Mouse (Mus musculus) spleen, postnatal 36 days (tissue): ENCODE data around the gene Cfap52.

ENCODE experiments used
- DNase-seq, 2 experiments: peaks; one replicate each; pipeline ENCODE4 v3.0.0; 2022; ENCODE audit warnings: low spot score in 2 of 2, mixed read lengths in 1 of 2

The Cfap52 gene

GRCm38 (mm10) chr11:67965242-67965883 lies at the start of gene Cfap52:
Cfap52 (minus strand) TSS chr11:67965651.
- peak; percentile 69 to 72 for DNase-seq

DNA sequence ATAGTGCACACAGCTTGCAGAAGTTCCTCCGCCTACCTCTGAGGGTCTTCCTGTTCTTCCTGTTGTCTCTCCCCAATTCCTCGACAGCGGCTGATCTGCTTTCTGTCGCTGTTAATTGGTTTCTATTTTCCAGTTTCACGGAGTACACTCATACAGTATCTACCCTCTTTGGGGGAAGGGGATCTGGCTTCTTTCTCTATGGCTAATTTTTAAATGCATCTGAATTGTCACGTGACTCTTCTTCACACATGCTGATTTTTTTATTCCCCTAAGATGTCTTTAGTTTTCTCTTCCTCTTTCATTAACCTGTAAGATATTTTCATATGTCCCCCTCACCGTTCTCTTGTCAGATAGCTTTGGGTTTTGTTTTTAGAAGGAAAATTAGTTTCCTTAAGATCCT lies 46.8 kb upstream of the Cfap52 start:
- DNase-seq = no peak

DNA sequence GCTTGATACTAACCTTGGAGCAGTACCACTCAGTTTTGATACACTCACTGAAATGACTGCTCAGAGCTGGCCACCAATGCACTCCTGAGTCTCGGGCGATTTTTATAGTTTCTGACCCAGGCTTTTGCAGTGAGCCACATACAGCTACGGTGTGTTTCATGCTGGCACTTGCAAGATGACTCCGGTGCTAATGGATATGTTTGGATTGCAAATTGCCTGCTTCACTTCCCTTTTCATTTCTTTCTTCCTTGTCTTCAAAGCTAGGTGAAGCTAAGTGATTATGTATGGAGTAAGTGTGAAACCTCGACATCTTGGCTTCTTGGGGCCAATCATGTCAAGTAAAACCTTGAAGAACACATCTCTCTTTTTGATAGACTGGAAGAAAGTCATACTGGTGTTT lies 43.9 kb upstream of the Cfap52 start:
- no peak for DNase-seq

- DNase-seq = no peak
Measured at GRCm38 (mm10) chr11:68007645-68008044, 42.2 kb upstream of the Cfap52 start.

GRCm38 (mm10) chr11:68006216-68006789 lies 40.9 kb upstream of the Cfap52 start:
- DNase-seq = no peak

DNA sequence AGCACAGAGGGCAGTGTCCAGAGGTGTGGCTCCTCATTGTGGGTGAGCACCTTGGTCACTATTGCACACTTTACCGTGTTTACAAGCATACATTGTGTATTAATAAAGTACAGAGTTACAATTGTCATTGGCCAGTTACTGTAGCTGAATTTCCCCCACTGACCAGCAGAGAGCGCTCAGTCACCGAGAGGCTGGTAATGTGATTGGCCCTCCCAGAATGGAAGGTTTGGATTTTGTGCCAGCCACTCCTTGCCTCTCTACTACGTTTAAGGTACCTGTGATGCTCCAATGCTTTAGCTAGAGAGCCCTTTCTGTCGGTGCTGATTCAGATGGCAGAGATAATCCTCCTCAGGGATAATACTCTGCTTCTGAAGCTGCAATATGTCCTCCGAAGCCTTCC lies 38.7 kb upstream of the Cfap52 start:
- DNase-seq = no peak

DNA sequence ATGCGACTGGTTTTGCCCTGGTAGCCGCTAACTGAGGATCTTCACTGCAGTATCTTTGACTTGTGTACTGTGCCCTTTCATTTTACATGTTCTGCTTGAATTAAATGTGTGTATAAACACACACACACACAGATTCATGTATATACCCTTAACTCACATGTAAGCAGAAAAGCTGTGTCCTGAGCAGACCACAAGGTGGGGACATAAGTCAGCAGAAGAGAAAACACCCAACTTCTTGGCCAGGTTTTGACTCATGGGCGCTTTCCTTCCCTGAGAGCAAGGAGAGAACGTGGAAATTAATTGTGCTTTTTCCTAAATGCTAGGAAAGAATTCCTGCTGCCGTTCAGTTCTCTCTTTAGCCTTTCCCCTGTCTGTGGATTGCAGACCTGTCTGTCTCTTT lies 34.2 kb upstream of the Cfap52 start:
- DNase-seq = no peak

- DNase-seq = no peak
Measured at GRCm38 (mm10) chr11:67998905-67999304, 33.5 kb upstream of the Cfap52 start.

- no peak for DNase-seq
Measured at GRCm38 (mm10) chr11:67995965-67996364, 30.5 kb upstream of the Cfap52 start.

GRCm38 (mm10) chr11:67991240-67991639 lies 25.8 kb upstream of the Cfap52 start:
- no peak for DNase-seq

GRCm38 (mm10) chr11:67983564-67983963 lies 18.1 kb upstream of the Cfap52 start:
- no peak for DNase-seq

- no peak for DNase-seq
Measured at GRCm38 (mm10) chr11:67975252-67975651, 9.8 kb upstream of the Cfap52 start.

- no peak for DNase-seq
Measured at GRCm38 (mm10) chr11:67973225-67973624, 7.8 kb upstream of the Cfap52 start.

DNA sequence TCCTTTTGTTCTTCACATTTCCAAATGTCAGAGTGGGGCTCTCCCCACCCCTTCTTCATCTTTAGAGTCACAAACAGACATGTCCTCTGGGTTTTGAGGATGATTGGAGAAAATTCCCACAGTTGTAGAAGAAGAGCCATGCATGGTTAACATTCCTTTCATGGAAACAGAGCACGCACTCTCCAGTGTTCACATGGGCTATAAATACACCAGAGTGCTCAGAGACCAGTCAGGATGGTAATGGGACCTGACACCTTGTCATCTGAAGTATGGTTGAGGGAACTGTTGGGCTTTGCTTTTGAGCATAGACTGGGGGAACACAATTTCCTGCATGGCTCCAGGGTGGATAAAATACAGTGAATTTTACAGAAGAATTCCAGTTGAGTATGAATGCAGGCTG lies 7.2 kb upstream of the Cfap52 start:
- DNase-seq = no peak

DNA sequence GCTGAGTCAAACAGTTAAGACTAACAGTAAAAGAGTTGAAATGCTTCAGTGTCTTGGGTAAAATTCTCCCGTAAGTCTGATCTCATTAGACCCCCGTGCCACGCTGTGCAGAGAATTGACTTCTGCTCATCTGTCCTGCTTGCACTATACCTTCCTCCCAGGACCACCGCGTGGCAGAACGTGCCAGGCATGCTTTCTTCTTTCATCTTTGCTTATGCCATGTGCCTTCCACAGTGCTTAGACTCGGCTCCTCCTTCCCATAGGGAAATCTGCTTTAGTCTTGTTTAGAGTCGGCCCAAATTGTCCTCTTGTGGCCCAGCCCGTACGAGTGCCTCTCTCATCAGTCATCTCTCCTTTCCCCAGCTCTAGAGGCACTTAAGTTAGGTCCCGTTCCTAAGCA lies 2.4 kb upstream of the Cfap52 start:
- DNase-seq = no peak

DNA sequence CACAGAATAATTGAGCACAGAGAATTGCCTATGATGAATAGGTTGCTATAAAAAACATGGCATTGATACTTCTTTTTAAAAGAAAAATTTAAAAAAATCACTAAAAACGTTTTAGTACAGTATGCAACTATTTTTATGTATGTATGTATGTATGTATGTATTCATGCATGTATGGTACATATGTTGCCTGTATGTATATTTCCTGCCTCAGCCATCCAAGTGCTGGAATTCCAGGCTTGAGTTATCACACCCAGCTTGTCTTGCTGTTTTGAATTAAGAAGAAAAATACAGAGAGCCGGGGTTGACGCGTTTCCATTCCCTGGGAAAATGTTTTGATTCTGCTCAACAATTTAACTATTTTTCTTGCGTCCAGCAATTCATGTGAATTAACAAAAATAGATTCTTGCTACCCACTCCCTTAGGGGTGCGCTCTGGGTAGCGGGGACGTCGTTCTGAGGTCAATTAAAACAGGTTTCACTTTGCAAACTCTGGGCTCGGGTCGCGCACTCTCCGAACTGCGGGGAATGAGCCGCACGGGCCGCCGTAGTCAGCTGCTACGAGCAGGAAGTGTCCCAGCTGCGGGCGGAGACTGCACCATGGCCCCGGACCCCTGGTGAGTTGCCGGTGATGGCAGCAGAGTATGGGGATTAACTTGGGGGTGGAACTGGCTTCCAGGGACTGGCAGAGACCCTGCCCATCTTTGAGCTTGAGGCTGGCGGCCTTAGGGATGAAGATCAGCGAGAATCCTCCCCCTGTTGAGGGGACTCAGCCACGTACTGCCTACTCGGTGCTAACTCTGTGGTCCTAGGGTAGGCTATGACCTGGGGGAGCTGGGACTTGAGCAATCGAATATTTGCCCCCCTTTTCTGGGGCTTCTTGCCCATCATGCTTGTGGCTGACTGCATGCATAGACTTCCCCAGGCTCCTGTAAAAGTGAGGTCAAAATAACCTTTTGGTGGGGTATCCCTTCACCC lies 741 bp upstream of the Cfap52 start, which contains the start of gene Stx8:
Stx8 (plus strand) TSS at position 289 of the 974 bp plus-strand sequence.
- peak; percentile 87 to 88 for DNase-seq

GRCm38 (mm10) chr11:67964110-67964509 lies 1.3 kb downstream of the Cfap52 start:
- DNase-seq = no peak

DNA sequence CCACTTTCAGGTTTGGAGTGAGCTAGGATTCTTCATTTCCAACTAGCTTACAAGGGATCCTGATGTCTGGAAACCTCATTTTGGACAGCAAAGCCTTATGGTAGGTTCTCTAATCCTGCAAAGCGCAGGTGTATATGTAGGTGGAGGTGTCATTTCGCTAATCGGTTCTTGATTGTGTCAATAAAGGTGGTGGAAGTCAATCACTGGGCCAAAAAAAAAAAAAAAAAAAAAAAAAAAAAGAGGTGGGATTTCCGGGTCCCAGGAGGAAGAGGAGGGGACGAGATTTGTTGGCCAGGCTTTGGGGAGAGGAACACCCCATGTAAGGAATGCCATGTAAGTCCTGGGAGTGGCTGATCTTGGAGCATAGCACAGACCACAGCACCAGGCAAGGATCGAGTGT lies 11.0 kb downstream of the Cfap52 start:
- DNase-seq = no peak

GRCm38 (mm10) chr11:67953604-67954003 lies 11.8 kb downstream of the Cfap52 start:
- DNase-seq = no peak

DNA sequence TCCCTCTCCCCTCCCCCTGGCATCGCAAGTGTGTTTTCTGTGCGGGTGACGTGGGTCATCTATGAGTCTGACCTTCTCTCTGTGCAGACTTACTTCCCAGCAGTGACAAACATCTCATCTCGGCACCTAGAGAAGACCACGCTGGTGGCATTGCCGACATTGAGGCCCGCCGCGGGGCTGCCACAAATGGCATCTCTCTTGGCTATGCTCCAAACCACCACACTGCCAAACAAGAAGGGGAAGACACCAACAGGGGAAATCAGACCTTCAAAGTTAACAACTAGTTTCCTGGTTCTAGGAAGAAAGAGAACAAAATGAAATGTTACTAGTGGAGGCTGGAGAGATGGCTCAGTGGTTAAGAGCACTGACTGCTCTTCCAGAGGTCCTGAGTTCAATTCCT lies 16.0 kb downstream of the Cfap52 start:
- DNase-seq = no peak

DNA sequence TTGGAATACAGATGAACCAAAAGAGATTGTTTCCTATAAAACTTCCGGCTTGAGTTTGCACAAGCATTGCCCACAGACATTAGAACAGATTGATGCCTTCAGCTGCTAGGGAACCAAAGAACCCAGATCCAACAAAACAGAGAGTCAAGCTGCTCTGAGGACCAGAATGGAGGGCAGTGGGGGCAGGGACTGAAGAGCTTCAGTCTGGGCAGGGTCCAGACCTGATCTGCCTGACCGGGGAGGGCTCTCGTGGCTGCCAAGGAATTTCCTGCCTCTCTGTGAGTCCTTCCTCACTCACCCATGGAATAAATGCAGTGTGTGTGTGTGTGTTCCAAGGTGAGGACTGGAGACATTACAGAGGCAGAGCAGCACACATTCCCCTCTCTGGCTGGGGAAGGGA lies 17.2 kb downstream of the Cfap52 start:
- DNase-seq = no peak

DNA sequence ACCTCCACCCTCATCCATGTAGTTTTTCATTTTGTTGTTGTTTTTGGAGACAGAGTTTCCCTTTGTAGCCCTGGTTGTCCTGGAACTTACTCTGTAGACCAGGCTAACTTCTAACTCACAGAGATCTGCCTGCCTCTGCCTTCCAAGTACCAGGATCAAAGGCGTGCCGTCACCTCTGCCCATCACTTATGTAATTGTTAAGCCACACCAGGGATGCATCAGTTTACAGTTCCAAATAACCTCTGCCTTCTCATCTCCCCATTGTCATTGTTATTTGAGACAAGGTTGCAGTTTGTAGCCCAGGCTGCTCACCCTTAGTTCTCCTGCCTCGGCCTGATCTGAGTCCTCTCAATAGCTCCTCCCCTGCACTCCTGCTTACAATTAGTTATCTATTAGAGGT lies 33.3 kb downstream of the Cfap52 start:
- DNase-seq = no peak
